Mouse (Mus musculus) C2C12 (cell line): ENCODE measurements around the gene Crb3. TPM values are rescaled to one million over a fixed set of nuclear protein-coding genes. Genes with fewer than 3 reads are reported as not detected.

Experiments used
- H3K27me3 ChIP-seq: one replicate; pipeline ENCODE4 v1.6.1; 2011; ENCODE audit not compliant: control insufficient read depth, insufficient read depth, insufficient read length
- H3K36me3 ChIP-seq: one replicate; pipeline ENCODE4 v1.6.1; 2011; ENCODE audit not compliant: control insufficient read depth, insufficient read depth
- H3K4me3 ChIP-seq: one replicate; pipeline ENCODE4 v1.5.1; 2011; ENCODE audit warnings: mild to moderate bottlenecking, control low read depth; ENCODE audit not compliant: poor library complexity, insufficient read depth, severe bottlenecking
- H3K79me2 ChIP-seq: one replicate; pipeline ENCODE4 v1.6.1; 2011; ENCODE audit not compliant: control insufficient read depth, insufficient read depth
- H3K79me3 ChIP-seq: one replicate; pipeline ENCODE4 v1.6.1; 2011; ENCODE audit warnings: low read depth, control low read depth
- H3ac ChIP-seq: one replicate; pipeline ENCODE3; 2011; ENCODE audit warnings: low read depth; ENCODE audit not compliant: control insufficient read depth, insufficient read length
- CEBPB ChIP-seq: IDR thresholded peaks from one replicate; pipeline ENCODE4 v1.6.1; 2011; ENCODE audit warnings: low read depth, mild to moderate bottlenecking, control low read depth, moderate library complexity
- CTCF ChIP-seq: IDR thresholded peaks from one replicate; pipeline ENCODE4 v1.5.1; 2011; ENCODE audit not compliant: control insufficient read depth, insufficient read depth, insufficient read length
- FOSL1 ChIP-seq: IDR thresholded peaks from one replicate; pipeline ENCODE4 v1.8.0; 2011; ENCODE audit warnings: mild to moderate bottlenecking, low read length; ENCODE audit not compliant: poor library complexity, insufficient read depth, severe bottlenecking
- MAX ChIP-seq: IDR thresholded peaks from one replicate; pipeline ENCODE4 v1.6.1; 2011; ENCODE audit warnings: mild to moderate bottlenecking, control low read depth
- MYOD1 ChIP-seq: IDR thresholded peaks from one replicate; pipeline ENCODE4 v1.6.1; 2011; ENCODE audit warnings: low read depth; ENCODE audit not compliant: control insufficient read depth, insufficient read length
- MYOG ChIP-seq: IDR thresholded peaks from one replicate; pipeline ENCODE4 v1.6.1; 2011; ENCODE audit not compliant: control insufficient read depth, insufficient read length; ENCODE audit errors: extremely low read depth
- USF1 ChIP-seq: IDR thresholded peaks from one replicate; pipeline ENCODE4 v1.6.1; 2011; ENCODE audit warnings: low read depth, mild to moderate bottlenecking, control low read depth, moderate library complexity
- polyA plus RNA-seq: library from polyadenylated mRNA; unstranded; fragments of >200 nt; fragmentation: generic; extraction: Trizol; gene quantifications from one replicate; pipeline ENCODE4 v1.2.1, GENCODE M21; 2012; ENCODE audit warnings: missing spikeins

Crb3 gene
- polyA plus RNA-seq, 1 experiment = not detected

DNA sequence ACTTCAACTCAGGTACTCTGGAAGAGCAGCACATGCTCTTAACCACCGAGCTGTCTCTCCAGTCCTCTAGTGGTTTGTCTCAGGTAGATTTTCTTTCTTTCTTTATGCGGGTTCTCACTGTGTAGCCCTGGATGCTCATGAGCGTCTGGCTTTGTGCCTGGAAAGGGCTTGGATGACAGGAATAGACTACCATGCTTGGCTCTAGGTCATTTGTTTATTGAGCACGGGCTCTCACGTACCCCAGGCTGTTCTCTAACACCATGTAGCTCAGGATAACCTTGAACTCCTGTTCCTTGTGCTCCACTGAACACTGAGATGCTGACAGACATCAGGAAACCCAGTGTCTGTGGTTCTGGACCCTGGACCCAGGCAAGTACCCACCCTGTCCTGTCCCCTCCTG is 23.6 kb downstream of the Crb3 start:
- TF ChIP-seq MAX = no peak
- Histone ChIP-seq H3K36me3 (no peaks in the 10 kb centered on the region), H3K79me2 (no peaks in the 10 kb centered on the region), H3K79me3 (no peaks in the 10 kb centered on the region), H3ac (no peak overlapping the region), H3K27me3 (peaks cover 51% of the 10 kb centered on the region), H3K4me3 (no peak overlapping the region)

DNA sequence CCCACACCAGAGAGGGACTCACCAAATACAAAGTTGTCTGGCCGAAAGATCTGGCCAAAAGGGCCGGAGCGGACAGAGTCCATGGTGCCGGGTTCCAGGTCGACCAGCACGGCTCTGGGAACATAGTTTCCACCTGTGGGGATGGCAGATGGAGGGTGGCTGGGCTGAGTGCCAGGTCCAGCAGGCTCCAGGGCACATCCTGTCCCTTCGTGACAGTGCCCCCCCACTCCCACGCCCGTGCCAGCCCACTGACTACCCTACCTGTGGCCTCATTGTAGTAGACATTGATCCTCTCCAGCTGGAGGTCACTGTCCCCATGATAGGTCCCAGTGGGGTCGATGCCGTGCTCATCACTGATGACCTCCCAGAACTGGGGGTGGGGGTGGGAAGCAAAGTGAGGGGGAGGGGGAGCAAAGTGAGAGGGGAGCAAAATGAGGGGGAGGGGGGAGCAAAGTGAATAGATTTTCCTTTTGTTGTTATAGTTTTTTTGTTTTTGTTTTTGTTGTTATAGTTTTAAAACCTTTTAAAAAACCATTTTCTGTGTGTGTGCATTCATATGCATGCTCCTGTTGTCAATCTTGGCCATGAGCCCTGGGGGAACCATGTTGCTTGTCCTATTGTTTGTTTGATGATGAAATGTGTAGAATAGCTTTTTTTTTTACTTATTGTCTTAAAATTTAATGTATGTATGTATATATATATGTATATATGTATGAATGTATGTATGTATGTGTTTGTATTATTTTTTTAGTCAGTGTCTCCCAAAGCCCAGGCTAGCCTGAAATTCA is 27.3 kb downstream of the Crb3 start:
- Histone ChIP-seq H3K79me2 (no peaks in the 10 kb centered on the region), H3ac (no peak overlapping the region), H3K27me3 (peaks cover 49% of the 10 kb centered on the region), H3K79me3 (no peaks in the 10 kb centered on the region), H3K4me3 (no peak overlapping the region), H3K36me3 (no peaks in the 10 kb centered on the region)
- TF ChIP-seq MAX = no peak
- TF ChIP-seq CTCF = no peak
- TF ChIP-seq CEBPB = no peak
- TF ChIP-seq MYOG = no peak
- TF ChIP-seq MYOD1 = no peak
- TF ChIP-seq FOSL1 = no peak

GRCm38 (mm10) chr17:57087049-57087832 is 28.3 kb downstream of the Crb3 start, which contains the start of gene Tubb4a:
Gene Tubb4a, minus strand, starts transcription at chr17:57087782.
- Histone ChIP-seq H3K79me3 (no peaks in the 10 kb centered on the region), H3K79me2 (no peaks in the 10 kb centered on the region), H3ac (no peak within 1 kb of the TSS), H3K4me3 (no peak within 1 kb of the TSS), H3K27me3 (peaks cover 43% of the 10 kb centered on the region), H3K36me3 (no peaks in the 10 kb centered on the region)
- no peak for TF ChIP-seq MAX
- TF ChIP-seq USF1 = no peak
- TF ChIP-seq MYOG = no peak
- no peak for TF ChIP-seq CEBPB

DNA sequence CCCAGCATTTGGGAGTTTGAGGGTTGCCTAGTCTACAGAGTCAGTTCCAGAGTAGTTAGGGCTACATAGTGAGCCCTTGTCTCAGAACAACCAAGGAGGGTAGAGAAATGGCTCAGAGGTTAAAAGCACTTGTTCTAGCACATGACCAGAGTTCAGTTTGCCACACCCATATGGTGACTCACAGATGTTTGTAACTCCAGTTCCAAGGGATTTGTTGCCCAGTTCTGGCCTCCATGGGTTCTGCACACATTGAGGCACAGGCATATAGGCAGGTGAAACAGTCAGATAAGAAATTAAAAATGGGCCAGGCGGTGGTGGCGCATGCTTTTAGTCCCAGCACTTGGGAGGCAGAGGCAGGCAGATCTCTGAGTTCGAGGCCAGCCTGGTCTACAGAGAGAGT is 35.3 kb downstream of the Crb3 start:
- no peaks in the 10 kb centered on the region for H3K79me3 ChIP-seq
- TF ChIP-seq CTCF (no peak), FOSL1 (no peak), USF1 (no peak), MYOD1 (no peak), MYOG (no peak), MAX (no peak), CEBPB (no peak)
- H3K27me3 ChIP-seq = peaks cover 4% of the 10 kb centered on the region
- H3K4me3 ChIP-seq = no peak overlapping the region
- no peaks in the 10 kb centered on the region for H3K36me3 ChIP-seq
- no peak overlapping the region for H3ac ChIP-seq
- no peaks in the 10 kb centered on the region for H3K79me2 ChIP-seq

DNA sequence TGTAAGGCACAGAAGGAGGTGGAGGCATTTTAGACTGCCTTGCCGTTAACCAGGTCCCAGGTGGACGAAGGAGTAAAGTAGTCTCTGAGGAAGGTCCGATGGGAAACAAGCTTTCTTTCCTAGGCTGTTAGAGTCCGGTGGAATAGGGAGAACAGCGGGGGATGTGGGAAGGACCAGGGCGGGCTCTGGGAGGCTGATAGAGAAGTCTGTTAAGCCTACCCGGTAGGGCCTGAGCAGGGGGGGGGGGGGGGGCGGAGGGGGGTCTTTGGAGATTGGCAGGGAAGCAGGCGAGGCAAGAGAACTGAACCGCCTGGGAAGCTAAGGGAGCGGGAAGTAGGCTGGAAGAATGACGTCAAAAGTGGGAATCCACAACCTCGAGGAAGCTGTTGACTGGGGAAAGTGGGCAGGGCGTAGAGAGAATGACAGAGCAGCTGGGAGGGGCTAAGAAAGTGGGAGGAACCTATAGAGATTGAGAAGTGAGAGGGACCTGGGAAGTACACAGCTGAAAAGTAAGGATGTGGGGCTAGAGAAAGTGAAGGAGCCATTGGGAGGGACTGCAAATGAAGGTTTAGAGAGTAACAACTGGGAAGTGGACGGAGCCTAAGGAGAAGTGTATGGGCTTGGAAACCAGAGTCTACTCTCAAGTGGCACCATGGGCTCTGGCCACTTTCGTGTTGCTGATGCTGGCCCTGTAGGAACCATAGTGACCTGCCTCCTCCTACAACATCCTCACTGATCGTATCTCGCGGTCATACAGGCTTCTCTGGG is 37.1 kb downstream of the Crb3 start:
- Histone ChIP-seq H3K79me2 (no peaks in the 10 kb centered on the region), H3K4me3 (no peak overlapping the region), H3K79me3 (no peaks in the 10 kb centered on the region), H3K27me3 (no peaks in the 10 kb centered on the region), H3K36me3 (no peaks in the 10 kb centered on the region), H3ac (no peak overlapping the region)
- TF ChIP-seq FOSL1 = no peak
- no peak for TF ChIP-seq CEBPB
- TF ChIP-seq MAX = no peak
- no peak for TF ChIP-seq MYOD1
- no peak for TF ChIP-seq CTCF
- no peak for TF ChIP-seq MYOG
- TF ChIP-seq USF1 = no peak

- H3K4me3 ChIP-seq = no peak overlapping the region
- no peaks in the 10 kb centered on the region for H3K79me3 ChIP-seq
- no peak for TF ChIP-seq MAX
- peak; percentile 90 for TF ChIP-seq CTCF
- H3K79me2 ChIP-seq = no peaks in the 10 kb centered on the region
- no peaks in the 10 kb centered on the region for H3K27me3 ChIP-seq
- H3ac ChIP-seq = no peak overlapping the region
- no peaks in the 10 kb centered on the region for H3K36me3 ChIP-seq
Measured at GRCm38 (mm10) chr17:57096623-57096920, 37.7 kb downstream of the Crb3 start.
